Mouse (Mus musculus): ENCODE measurements around the gene Glod4.
A peak's percentile ranks its signal among the peaks of the same experiment; 100 is the strongest.

Glod4 gene

DNA sequence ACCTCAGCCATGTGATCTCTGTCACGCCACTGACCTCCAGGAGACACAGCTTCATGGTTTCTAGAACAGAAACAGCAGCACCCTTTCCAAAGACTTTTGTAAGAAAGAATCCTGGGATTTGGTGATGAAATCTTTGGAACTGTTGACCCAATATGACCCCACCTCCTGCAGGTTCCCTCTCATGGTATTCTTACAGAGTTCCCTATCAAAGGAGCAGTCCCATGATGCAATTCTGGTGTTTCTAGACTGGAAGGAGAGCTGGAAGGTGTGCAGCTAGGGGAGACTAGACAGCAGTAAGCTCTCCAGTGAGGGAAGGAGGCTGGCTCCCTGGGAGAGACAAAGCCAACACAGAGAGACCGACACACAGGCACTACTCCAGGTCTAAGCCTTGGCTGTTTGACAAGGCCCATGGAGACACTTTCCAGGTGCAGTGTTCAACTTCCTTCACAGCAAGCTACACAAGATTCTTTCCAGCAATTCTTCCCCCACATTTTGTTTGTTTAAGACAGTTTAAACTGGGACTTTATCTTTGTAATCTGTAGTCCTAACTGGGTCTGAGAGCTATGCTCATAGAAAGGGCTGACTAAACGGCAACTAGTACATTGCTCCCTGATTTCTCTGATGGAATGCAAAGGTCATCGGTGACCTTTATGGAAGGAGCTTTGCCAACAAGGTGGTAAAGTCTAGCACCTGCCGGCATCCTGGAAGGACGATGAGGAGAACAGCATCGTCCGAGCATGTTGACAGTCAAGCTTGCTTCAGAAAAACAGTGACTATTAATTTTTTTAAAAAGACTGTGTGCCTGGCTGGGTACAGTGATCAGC, 97.1 kb downstream of the Glod4 start:
- no peak for DNase-seq (ENCODE audit: low spot score)

DNA sequence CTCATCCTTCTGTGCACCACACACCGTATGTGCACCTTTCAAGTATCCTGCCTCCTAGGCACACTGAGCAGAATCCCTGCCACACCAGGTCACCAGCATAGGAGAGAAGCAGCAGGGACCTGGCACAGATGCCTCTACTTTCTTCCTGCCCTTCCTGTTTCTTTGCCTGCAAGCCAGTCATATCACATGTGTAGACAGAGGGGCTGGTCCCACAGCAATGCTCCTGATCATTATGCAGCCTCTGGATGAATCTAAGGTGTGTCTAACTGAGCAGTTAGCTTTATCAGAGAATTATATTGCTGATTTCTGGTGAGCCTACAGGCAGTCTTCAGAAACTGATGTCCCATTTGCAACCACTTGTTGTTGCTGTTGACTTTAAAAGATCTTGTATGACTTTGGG, 98.4 kb downstream of the Glod4 start:
- DNase-seq (ENCODE audit: low spot score), result no peak

DNA sequence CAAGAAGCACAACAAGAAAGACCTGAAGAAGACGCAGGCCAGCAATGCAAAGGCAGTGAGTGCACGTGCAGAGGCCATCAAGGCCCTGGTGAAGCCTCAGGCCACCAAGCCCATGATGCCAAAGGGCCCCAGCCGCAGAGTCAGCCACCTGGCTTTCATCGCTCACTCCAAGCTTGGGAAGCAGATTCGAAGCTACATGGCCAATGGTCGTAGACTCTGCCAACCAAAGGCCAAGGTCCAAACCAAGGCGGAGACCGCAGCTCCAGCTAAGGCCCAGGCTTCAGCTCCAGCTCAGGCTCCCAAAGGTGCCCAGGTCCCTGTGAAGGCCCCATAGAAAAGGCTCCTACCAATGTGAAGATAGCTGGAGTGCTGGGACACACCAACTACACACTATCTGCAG, 99.1 kb downstream of the Glod4 start:
- no peak for DNase-seq (ENCODE audit: low spot score)

GRCm38 (mm10) chr11:76137996-76138395, 105.5 kb downstream of the Glod4 start:
- DNase-seq (ENCODE audit: low spot score), result no peak

DNA sequence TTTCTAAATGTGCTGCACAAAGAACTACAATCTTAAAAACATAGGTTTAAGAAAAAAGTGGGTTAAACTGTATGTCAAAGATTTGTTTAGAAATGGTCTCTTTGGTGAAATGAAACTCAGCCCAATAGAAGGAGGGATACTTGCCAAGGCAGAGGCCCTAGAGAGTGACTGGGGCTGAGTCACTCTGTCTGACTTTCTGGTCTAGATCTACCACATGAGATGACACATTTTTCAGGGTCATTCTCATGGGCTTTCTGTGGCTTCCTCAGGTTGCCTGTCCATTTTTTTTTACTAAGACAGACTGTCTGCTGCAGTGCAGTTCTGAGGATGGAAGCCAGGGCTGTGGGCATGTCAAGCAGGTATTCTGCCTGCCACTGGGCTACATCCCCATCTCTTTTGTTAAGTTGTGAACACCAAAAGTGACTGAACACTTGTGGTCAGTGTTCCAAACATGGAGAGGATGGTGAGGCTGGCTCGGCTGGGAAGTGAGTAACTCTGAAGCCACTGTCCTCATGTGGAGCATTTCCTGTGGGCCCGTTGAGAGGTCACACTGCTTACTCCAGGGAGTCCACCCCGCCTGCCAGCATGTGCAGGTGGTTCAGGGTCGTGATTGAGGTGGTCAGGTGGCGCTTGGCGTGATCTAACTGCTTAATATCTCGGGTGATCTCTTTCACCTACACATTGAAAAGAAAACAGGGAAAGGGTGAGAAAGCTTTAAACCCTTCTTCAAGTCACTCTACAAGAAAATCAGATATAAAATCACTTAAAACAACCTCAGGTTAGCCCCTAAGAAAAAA, 107.7 kb downstream of the Glod4 start:
- no peak for DNase-seq (ENCODE audit: low spot score)

GRCm38 (mm10) chr11:76130859-76131258, 112.7 kb downstream of the Glod4 start:
- DNase-seq (ENCODE audit: low spot score), result no peak

DNA sequence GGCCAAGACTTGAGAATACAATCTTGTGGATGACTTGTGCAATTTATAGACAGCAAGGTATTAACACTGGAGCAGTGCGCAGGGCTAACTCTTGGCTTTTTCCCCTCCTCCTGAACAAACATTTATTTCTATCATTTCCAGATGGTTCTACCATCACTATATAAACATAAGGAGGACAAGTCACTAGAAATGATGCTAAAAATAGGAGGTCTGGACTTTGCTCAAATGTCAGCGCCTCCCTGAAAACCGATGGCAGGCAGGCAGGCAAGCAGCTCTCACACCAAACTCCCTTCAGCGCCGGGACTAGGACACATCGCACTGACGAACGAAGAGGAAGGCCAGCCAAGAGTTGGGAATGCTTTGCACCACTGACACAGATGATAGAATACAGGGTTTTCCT, 118.1 kb downstream of the Glod4 start:
- DNase-seq (ENCODE audit: low spot score), result peak; percentile 35

- no peak for DNase-seq (ENCODE audit: low spot score)
These were observed 120.0 kb downstream of the Glod4 start for GRCm38 (mm10) chr11:76123517-76123916.

- no peak for DNase-seq (ENCODE audit: low spot score)
These were observed 121.0 kb downstream of the Glod4 start for GRCm38 (mm10) chr11:76122571-76122970.

DNA sequence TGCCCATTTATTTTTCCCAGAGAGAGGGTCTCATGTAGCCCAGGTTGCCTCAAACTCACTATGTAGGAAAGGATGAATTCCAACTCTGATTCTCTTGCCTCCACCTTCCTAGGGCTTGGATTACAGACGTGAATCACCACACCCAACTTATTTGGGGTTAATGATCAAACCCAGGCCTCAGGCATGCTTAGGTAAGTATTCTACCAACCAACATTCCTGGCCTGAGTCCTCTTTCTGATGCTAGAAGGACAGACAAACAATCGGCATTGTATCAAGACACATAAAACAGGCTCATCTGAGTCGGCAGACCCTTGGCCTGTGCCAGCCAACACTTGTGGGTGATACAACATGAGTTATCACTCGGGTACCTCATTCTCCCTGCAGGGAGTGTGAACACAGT, 122.4 kb downstream of the Glod4 start:
- DNase-seq (ENCODE audit: low spot score), result no peak

DNA sequence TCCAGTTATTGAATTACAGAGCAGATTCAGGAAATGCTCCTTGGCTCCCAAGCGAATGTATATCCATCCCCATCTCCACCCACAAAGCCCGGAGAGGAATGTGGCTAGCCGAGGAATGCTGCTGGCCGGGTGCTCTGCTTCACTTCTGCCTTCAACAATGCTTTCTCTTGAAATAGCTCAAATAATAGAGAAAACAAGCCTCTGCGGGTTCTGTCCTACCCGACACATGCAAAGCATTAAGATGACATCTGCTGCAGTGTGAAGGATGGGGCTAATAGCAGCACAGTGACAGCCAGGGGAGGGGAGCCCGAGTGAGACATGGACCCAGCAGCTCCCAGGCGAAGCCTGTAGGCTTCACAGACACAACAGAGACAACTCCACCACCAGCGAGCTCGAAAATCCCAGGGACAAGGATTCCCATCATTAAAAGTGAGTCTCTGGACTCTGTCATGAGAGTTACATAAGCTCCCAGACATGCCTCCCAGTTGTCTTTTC, 123.1 kb downstream of the Glod4 start:
- DNase-seq (ENCODE audit: low spot score), result peak; percentile 37

DNA sequence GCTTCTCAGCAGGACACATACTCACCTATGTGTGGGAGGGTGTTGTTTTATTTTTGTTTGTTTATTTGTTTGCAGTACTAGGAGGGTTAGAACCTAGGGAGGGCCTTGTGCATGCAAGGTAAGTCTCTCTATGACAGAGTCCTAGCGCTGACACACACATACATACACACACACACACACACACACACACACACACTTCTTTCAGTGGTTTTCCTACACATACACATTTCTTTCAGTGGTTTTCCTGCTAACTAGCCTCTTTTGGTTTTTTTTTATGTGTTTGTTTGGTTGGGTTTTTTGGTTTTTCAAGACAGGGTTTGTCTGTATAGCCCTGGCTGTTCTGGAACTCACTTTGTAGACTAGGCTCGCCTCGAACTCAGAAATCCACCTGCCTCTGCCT, 133.1 kb downstream of the Glod4 start:
- no peak for DNase-seq (ENCODE audit: low spot score)

GRCm38 (mm10) chr11:76106551-76107496, 136.7 kb downstream of the Glod4 start:
- no peak for DNase-seq (ENCODE audit: low spot score)

- no peak for DNase-seq (ENCODE audit: low spot score)
These were observed 142.4 kb downstream of the Glod4 start for GRCm38 (mm10) chr11:76101154-76101553.

- peak; percentile 28 for DNase-seq (ENCODE audit: low spot score)
These were observed 144.1 kb downstream of the Glod4 start for GRCm38 (mm10) chr11:76099193-76099975.

GRCm38 (mm10) chr11:76093610-76094009, 149.9 kb downstream of the Glod4 start:
- no peak for DNase-seq (ENCODE audit: low spot score)

- DNase-seq (ENCODE audit: low spot score), result no peak
These were observed 153.7 kb downstream of the Glod4 start for GRCm38 (mm10) chr11:76089776-76090175.

GRCm38 (mm10) chr11:76088506-76088905, 155.0 kb downstream of the Glod4 start:
- DNase-seq (ENCODE audit: low spot score), result no peak

DNA sequence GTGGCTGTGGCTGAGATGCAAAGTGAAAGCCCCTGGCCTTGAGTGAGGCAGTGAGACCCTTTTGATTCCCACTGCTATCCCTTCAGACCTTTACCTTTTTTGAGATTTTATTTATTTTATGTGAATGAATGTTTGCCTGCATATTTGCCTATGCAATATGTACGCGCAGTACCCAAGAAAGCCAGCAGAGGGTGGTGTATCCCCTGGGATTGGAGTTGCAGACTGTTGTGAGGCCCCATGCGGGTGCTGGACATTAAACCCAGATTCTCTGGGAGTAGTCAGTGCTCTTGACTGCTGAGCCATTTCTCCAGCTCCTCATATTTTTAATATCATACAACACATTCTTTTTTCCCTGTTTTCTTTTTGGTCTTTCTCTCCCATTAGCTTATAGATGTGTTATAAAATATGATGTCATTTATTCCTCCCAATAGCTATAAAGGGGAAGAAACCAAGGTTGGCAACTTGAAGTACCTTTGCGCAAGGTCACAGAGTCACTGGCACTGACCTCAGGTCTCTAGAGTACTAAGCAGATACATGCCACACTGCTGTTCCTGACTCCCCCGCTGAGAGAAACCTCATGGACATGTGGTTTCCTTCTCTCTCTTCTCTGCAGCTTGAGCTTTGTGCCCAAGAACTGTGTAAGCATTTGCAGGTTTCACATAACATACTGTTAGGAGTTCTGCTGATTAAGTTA, 157.5 kb downstream of the Glod4 start:
- peak; percentile 64 for DNase-seq (ENCODE audit: low spot score)

GRCm38 (mm10) chr11:76084943-76085342, 158.6 kb downstream of the Glod4 start:
- no peak for DNase-seq (ENCODE audit: low spot score)

Measured in embryo, embryonic 10.5 days (tissue).